Mouse (Mus musculus) stomach, postnatal 0 days (tissue): ENCODE results near the gene Dop1b. TPM values are rescaled to one million over a fixed set of nuclear protein-coding genes. Genes with fewer than 3 reads are reported as not detected.

Source experiments
- ATAC-seq: fragments of 200-750 bp; cut with Nextera tagmentation; 2 replicates; pipeline ENCODE4 v1.8.0; 2017; ENCODE audit not compliant: low FRiP score, low TSS enrichment
- DNase-seq: peaks from one replicate; pipeline ENCODE4 v3.0.0-alpha.2; 2016; ENCODE audit warnings: low spot score
- H3K27ac ChIP-seq: fragments of 300-500 bp; sonication (generic); replicated peaks from 2 replicates; pipeline ENCODE4 v1.5.1; 2014; ENCODE audit warnings: mild to moderate bottlenecking, control low read depth
- H3K27me3 ChIP-seq: fragments of 300-500 bp; sonication (generic); 2 replicates; pipeline ENCODE4 v1.6.1; 2014; ENCODE audit warnings: low read length; ENCODE audit not compliant: control insufficient read depth, insufficient read depth
- H3K36me3 ChIP-seq: fragments of 300-500 bp; sonication (generic); 2 replicates; pipeline ENCODE4 v1.6.1; 2014; ENCODE audit warnings: low read length, mixed read lengths; ENCODE audit not compliant: control insufficient read depth, insufficient read depth
- H3K4me1 ChIP-seq: fragments of 300-500 bp; sonication (generic); replicated peaks from 2 replicates; pipeline ENCODE4 v1.6.1; 2014; ENCODE audit warnings: antibody characterized with exemption; ENCODE audit not compliant: control insufficient read depth, insufficient read depth
- H3K4me2 ChIP-seq: fragments of 300-500 bp; sonication (generic); replicated peaks from 2 replicates; pipeline ENCODE4 v1.6.1; 2014; ENCODE audit warnings: low read depth, mild to moderate bottlenecking, control low read depth, moderate library complexity
- H3K4me3 ChIP-seq: fragments of 300-500 bp; sonication (generic); 2 replicates; pipeline ENCODE4 v1.5.1; 2014; ENCODE audit warnings: low read depth, low read length, control low read depth
- H3K9ac ChIP-seq: fragments of 300-500 bp; sonication (generic); 2 replicates; pipeline ENCODE4 v1.6.1; 2014; ENCODE audit warnings: mild to moderate bottlenecking, low read length, control low read depth, mixed read lengths
- H3K9me3 ChIP-seq: fragments of 300-500 bp; sonication (generic); 2 replicates; pipeline ENCODE4 v1.6.1; 2016; ENCODE audit warnings: low read length; ENCODE audit not compliant: control insufficient read depth
- CTCF ChIP-seq: IDR thresholded peaks from 2 replicates; pipeline ENCODE4 v1.5.1; 2016; ENCODE audit warnings: antibody characterized with exemption, low read depth, mild to moderate bottlenecking, moderate library complexity
- EP300 ChIP-seq: optimal IDR thresholded peaks from 2 replicates; pipeline ENCODE3; 2016; ENCODE audit warnings: antibody characterized with exemption
- WGBS: fragments of 180-500 bp; shearing (Covaris S2); extraction: QIAGEN DNeasy Blood & Tissue Kit; methylation state at CpG from one replicate; pipeline ENCODE4 v1.1.7; 2014; 5-methylcytosine and 5-hydroxymethylcytosine counted together
- polyA plus RNA-seq: library from polyadenylated mRNA; unstranded; fragments of >200 nt; fragmentation: Nextera tagmentation; extraction: Ambion mirVana; gene quantifications from 2 replicates; pipeline ENCODE4 v1.2.1, GENCODE M21; 2015

Gene Dop1b
- polyA plus RNA-seq, 1 experiment from 2014 or later: 20.9 TPM

GRCm38 (mm10) chr16:93728676-93729075 is 17.0 kb downstream of the Dop1b start:
- Histone ChIP-seq H3K36me3 (0 out of 2 replicates have a peak, but pooled peaks cover 5% of the 10 kb centered on the region), H3K4me3 (no peak overlapping the region), H3K27ac (no peak overlapping the region), H3K4me1 (no peaks in the 10 kb centered on the region), H3K9ac (no peak overlapping the region), H3K9me3 (no peaks in the 10 kb centered on the region), H3K27me3 (no peaks in the 10 kb centered on the region), H3K4me2 (no peak overlapping the region)
- ATAC-seq (no peak), DNase-seq (no peak)
- no peak for TF ChIP-seq EP300
- TF ChIP-seq CTCF: no peak
- WGBS: 69% methylated on average over 9 of the region's 9 CpGs

- WGBS: 76% methylated on average over 23 of the region's 23 CpGs
- H3K27ac ChIP-seq: 0 out of 2 replicates have a peak overlapping the region, but pooled peaks have one; percentile 4
Measured at GRCm38 (mm10) chr16:93729801-93730721, 18.4 kb downstream of the Dop1b start.

GRCm38 (mm10) chr16:93731310-93731709 is 19.6 kb downstream of the Dop1b start:
- H3K4me2 ChIP-seq: no peak overlapping the region
- WGBS: 91% methylated on average over 8 of the region's 8 CpGs
- no peaks in the 10 kb centered on the region for H3K9me3 ChIP-seq
- no peak for DNase-seq
- no peak overlapping the region for H3K27ac ChIP-seq
- no peaks in the 10 kb centered on the region for H3K4me1 ChIP-seq
- H3K9ac ChIP-seq: no peak overlapping the region
- H3K4me3 ChIP-seq: no peak overlapping the region
- no peaks in the 10 kb centered on the region for H3K27me3 ChIP-seq
- H3K36me3 ChIP-seq: 0 out of 2 replicates have a peak, but pooled peaks cover 8% of the 10 kb centered on the region
- ATAC-seq: no peak
- TF ChIP-seq CTCF (no peak), EP300 (no peak)

More at GRCm38 (mm10) chr16:93729801-93730721, 18.4 kb downstream of the Dop1b start:
- Histone ChIP-seq H3K9ac (no peak overlapping the region), H3K4me2 (no peak overlapping the region), H3K4me1 (no peaks in the 10 kb centered on the region), H3K27me3 (no peaks in the 10 kb centered on the region), H3K4me3 (no peak overlapping the region), H3K9me3 (no peaks in the 10 kb centered on the region), H3K36me3 (0 out of 2 replicates have a peak, but pooled peaks cover 5% of the 10 kb centered on the region)
- ATAC-seq: no peak
- TF ChIP-seq CTCF (no peak), EP300 (no peak)
- DNase-seq: no peak

- Histone ChIP-seq H3K9me3 (no peaks in the 10 kb centered on the region), H3K4me1 (no peaks in the 10 kb centered on the region), H3K27me3 (no peaks in the 10 kb centered on the region), H3K27ac (peak overlapping the region; percentile 70), H3K9ac (no peak overlapping the region), H3K4me3 (no peak overlapping the region), H3K4me2 (no peak overlapping the region), H3K36me3 (0 out of 2 replicates have a peak, but pooled peaks cover 6% of the 10 kb centered on the region)
- WGBS: 60% methylated on average over 18 of the region's 18 CpGs
- ATAC-seq: peak; percentile 84
- no peak for TF ChIP-seq EP300
- TF ChIP-seq CTCF: no peak
- DNase-seq: peak; percentile 74
Measured at GRCm38 (mm10) chr16:93732875-93733569, 21.3 kb downstream of the Dop1b start.

- 92% methylated on average over 11 of the region's 11 CpGs for WGBS
- TF ChIP-seq CTCF (no peak), EP300 (no peak)
- ATAC-seq: no peak
Measured at GRCm38 (mm10) chr16:93739251-93739650, 27.5 kb downstream of the Dop1b start.

More at GRCm38 (mm10) chr16:93739251-93739650, 27.5 kb downstream of the Dop1b start:
- Histone ChIP-seq H3K27me3 (no peaks in the 10 kb centered on the region), H3K4me3 (no peak overlapping the region), H3K4me2 (no peak overlapping the region), H3K4me1 (no peaks in the 10 kb centered on the region), H3K27ac (no peak overlapping the region), H3K36me3 (0 out of 2 replicates have a peak, but pooled peaks cover 6% of the 10 kb centered on the region), H3K9me3 (no peaks in the 10 kb centered on the region), H3K9ac (no peak overlapping the region)
- DNase-seq: no peak
